Mouse (Mus musculus) right cerebral cortex, adult 18-20 months (tissue): ENCODE results near the gene Zfy1.
"Not testable (repeated sequence)": the region's sequence is repeated elsewhere in the genome, so short reads cannot be mapped to it uniquely, and the experiment has no call there.

Source experiments
- DNase-seq: peaks from one replicate; pipeline ENCODE4 v3.0.0; 2022; ENCODE audit warnings: mixed read lengths

The Zfy1 gene

GRCm38 (mm10) chrY:797309-797708, at the start of gene Zfy1:
Gene Zfy1, minus strand, starts transcription at chrY:797409.
- DNase-seq: not testable (repeated sequence)

- no peak for DNase-seq
Measured at GRCm38 (mm10) chrY:818396-818795, 21.2 kb upstream of the Zfy1 start, which contains the start of gene Uba1y. Gene Uba1y, plus strand, starts transcription at chrY:818649.

GRCm38 (mm10) chrY:808991-809661, 11.9 kb upstream of the Zfy1 start:
- peak; percentile 0 for DNase-seq
